Mouse (Mus musculus): ENCODE data around the gene Fat3. TPM values are rescaled to one million over a fixed set of nuclear protein-coding genes. Genes with fewer than 3 reads are reported as not detected.

Fat3 gene
- polyA plus RNA-seq, 1 experiment: 42.0 TPM

DNA sequence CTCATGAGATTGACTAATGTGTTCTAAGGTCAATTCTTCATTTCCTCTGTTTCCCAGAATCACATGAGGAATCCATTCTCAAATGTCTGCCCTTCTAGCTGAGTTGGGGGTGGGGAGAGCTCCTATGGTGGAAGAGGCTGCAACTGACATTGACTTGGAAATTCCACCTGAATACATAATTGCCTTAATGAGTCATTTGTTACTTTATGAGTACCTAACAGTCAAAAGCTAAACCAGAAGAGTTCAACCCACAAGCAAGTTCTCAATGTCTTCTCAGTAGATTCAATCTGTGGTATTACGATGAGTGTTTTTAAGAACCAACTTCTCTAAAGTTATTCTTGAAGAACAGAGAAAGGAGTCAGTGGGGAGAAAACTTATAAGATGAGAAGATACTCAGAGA lies 3.7 kb downstream of the Fat3 start:
- TF ChIP-seq POLR2A (IDR thresholded peaks at IDR 0.05; ENCODE audit: borderline replicate concordance, extremely low read depth, insufficient read depth, insufficient read length, poor library complexity, severe bottlenecking): no peak
- no peak for DNase-seq (ENCODE audit: low read depth)

DNA sequence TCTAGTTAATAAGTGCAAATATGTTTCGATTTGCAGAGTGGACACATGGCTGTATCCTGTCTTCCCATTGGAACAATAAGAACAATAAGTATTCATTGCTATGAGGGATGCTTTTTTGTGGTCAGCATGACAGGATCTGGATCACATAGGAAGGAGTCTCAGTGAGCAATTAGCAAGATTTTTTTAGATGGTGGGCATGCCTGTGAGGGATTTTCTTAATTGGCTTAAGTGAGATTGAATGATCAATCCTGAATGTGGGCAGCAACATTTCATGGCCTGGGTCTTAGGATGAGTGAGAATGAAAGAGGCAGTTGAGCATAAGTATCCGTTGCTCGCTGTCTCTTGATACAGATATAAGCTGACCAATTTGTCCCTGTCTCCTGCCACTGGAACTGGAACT lies 4.8 kb downstream of the Fat3 start:
- TF ChIP-seq CTCF (IDR thresholded peaks at IDR 0.05; ENCODE audit: borderline replicate concordance, extremely low read depth, insufficient read depth, insufficient read length): no peak
- TF ChIP-seq POLR2A (IDR thresholded peaks at IDR 0.05; ENCODE audit: borderline replicate concordance, extremely low read depth, insufficient read depth, insufficient read length, poor library complexity, severe bottlenecking): no peak
- no peak for DNase-seq (ENCODE audit: low read depth)

DNA sequence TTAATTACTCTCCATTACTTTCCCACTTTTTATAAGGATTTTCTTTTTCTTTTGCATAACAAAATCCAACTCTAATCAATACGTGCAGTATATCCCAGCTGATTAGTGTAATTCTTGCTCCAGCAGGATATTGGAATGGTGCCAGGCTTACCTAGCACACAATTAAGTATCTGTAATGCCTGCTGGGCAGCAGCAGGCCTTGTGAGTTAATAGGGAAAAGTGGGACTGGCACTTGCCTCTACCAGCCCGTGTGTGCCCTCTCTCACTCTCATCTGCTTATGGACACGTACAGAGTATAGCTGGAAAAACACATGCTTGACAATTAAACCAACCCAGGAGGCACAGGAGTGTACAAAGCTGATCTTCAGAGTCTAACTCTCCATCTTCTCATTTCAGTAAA lies 11.4 kb downstream of the Fat3 start:
- DNase-seq (ENCODE audit: low read depth): peak; percentile 89
- TF ChIP-seq CTCF (IDR thresholded peaks at IDR 0.05; ENCODE audit: borderline replicate concordance, extremely low read depth, insufficient read depth, insufficient read length): no peak
- no peak for TF ChIP-seq POLR2A (IDR thresholded peaks at IDR 0.05; ENCODE audit: borderline replicate concordance, extremely low read depth, insufficient read depth, insufficient read length, poor library complexity, severe bottlenecking)

DNA sequence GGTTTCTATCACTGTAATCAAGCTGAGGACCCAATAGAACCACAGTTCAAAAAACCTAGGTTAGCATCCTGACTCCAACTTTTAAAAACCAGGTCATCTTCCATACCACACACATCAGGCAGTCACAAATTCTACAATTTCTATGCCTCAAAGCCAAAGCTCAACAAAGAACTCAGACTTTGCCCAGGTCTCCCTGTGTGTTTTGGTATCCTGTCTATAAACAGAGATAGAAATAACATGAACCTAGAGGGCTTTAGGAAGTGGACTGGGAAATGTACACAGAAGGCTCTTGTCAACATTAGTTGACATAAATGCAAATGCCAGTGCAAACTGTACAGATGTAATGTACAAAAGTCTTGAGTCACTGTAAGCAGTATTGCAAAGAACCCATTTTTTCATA lies 13.5 kb downstream of the Fat3 start:
- no peak for DNase-seq (ENCODE audit: low read depth)
- TF ChIP-seq POLR2A (IDR thresholded peaks at IDR 0.05; ENCODE audit: borderline replicate concordance, extremely low read depth, insufficient read depth, insufficient read length, poor library complexity, severe bottlenecking) (no peak), CTCF (IDR thresholded peaks at IDR 0.05; ENCODE audit: borderline replicate concordance, extremely low read depth, insufficient read depth, insufficient read length) (no peak)

DNA sequence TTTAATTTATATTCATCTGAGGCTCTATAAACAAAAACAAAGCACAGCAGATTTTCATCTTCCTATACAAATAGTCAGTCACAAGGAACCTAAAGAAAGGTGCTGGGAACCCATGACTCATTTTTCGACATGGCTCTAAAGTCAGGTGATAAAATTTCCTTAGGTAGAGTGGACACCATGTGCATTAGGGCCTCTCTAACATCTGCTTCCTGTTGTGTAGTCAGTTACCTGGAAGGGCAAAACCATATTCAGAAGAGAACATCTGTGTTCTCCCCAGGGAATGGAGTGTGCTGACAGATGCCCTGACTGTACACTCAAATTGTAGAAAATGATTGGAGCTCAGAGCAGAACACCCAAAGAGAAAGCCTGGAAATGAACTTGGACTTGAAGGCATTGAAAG lies 14.9 kb downstream of the Fat3 start:
- no peak for DNase-seq (ENCODE audit: low read depth)

DNA sequence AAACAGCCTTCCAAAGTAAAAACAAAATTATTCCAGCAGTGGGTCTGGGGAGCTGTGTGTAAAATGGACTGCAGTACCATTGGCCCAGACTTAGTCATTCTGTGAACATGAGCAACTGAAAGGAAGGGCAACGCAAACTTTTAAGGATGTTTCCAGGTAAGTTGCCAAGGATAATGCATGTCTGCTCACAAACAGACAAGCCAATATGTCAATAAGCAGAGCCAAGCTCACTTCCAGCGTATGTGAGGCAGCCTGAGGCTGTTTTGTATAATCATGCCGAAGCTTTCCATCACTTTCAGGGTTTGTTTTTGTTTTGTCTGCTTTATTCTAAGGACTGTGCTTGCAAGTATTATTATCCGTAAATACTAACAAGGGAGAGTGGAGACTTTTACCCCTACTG lies 15.9 kb downstream of the Fat3 start:
- TF ChIP-seq CTCF (IDR thresholded peaks at IDR 0.05; ENCODE audit: borderline replicate concordance, extremely low read depth, insufficient read depth, insufficient read length) (no peak), POLR2A (IDR thresholded peaks at IDR 0.05; ENCODE audit: borderline replicate concordance, extremely low read depth, insufficient read depth, insufficient read length, poor library complexity, severe bottlenecking) (no peak)
- DNase-seq (ENCODE audit: low read depth): no peak

More for the DNA sequence above, 14.9 kb downstream of the Fat3 start:
- TF ChIP-seq CTCF (IDR thresholded peaks at IDR 0.05; ENCODE audit: borderline replicate concordance, extremely low read depth, insufficient read depth, insufficient read length): no peak
- no peak for TF ChIP-seq POLR2A (IDR thresholded peaks at IDR 0.05; ENCODE audit: borderline replicate concordance, extremely low read depth, insufficient read depth, insufficient read length, poor library complexity, severe bottlenecking)

DNA sequence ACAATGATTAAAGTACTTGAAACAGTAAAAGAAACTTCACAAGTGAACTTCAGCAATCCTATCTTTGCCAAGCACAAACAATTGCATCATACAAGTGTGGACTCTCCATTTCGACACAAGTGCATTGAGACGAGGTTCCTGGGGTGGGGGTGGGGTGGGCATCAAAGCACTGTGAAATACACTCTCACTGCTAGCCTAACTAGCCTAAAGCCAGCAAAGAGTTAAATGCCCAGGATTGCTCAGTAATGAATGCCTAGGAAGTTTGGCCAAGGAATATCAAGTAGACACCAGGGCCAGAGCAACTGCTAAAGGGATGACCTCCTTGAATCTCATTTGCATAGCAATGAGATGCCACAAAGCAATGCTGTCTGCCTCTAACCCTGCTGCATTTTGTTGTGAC lies 16.3 kb downstream of the Fat3 start:
- DNase-seq (ENCODE audit: low read depth): peak; percentile 92
- TF ChIP-seq POLR2A (IDR thresholded peaks at IDR 0.05; ENCODE audit: borderline replicate concordance, extremely low read depth, insufficient read depth, insufficient read length, poor library complexity, severe bottlenecking) (no peak), CTCF (IDR thresholded peaks at IDR 0.05; ENCODE audit: borderline replicate concordance, extremely low read depth, insufficient read depth, insufficient read length) (no peak)

DNA sequence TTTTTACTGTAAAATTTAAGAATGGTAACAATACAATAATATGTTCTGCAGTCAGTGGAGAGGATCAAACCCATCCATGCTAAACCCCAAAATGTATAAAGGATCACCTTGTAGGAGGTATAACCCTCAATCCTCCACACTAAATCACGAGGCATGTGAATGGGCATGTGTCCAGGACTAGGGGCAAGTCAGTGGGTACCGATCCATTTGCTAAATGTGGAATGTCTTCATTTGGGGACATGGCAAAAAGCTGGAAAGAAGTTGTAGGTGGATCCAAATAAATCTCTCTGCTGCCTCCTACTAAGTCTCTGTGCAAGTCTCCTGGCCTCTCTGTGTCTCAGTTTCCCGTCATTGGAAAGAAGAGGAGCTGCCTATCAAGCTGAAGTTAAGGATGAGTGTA lies 39.6 kb downstream of the Fat3 start:
- DNase-seq (ENCODE audit: low read depth): no peak
- no peak for TF ChIP-seq CTCF (IDR thresholded peaks at IDR 0.05; ENCODE audit: borderline replicate concordance, extremely low read depth, insufficient read depth, insufficient read length)
- no peak for TF ChIP-seq POLR2A (IDR thresholded peaks at IDR 0.05; ENCODE audit: borderline replicate concordance, extremely low read depth, insufficient read depth, insufficient read length, poor library complexity, severe bottlenecking)

DNA sequence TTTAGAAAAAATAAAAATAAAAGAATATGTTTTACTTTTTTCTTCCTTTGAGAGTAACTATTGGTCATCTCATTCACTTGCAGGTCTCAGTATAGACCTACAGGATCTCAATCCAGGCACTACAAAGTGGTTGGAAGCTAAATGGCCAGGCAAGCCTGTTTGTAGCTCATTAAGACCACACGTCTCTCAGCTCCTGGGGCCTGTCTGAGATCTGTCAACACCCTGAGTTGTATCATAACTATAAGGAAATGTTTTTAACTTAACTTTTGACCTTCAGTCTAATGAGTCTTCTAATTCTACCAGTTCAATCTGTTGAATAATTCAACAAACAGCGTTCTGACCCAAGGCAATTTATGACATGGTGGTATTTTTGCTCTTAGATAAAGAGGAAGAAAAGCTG lies 40.5 kb downstream of the Fat3 start:
- no peak for TF ChIP-seq CTCF (IDR thresholded peaks at IDR 0.05; ENCODE audit: borderline replicate concordance, extremely low read depth, insufficient read depth, insufficient read length)
- no peak for TF ChIP-seq POLR2A (IDR thresholded peaks at IDR 0.05; ENCODE audit: borderline replicate concordance, extremely low read depth, insufficient read depth, insufficient read length, poor library complexity, severe bottlenecking)
- no peak for DNase-seq (ENCODE audit: low read depth)

DNA sequence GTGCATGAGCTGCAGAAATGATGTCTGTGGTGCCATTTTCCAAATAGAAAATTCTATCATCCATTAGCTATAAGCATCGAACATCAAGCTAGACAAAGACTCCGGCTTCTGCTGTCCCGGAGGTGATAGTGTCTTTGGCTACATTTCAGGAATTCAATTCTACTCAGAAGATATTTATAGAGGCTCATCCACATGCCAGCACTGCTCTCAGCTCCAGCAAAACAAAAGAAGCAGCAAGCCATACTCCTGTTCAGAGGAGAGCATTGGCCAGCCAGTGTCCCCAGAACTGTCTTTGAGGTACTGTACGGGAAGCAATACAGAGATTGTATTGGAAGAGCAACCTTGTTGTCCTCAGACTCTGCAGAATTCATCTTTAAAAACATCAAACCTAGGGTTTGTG lies 59.2 kb downstream of the Fat3 start:
- peak; percentile 20 for DNase-seq (ENCODE audit: low read depth)

DNA sequence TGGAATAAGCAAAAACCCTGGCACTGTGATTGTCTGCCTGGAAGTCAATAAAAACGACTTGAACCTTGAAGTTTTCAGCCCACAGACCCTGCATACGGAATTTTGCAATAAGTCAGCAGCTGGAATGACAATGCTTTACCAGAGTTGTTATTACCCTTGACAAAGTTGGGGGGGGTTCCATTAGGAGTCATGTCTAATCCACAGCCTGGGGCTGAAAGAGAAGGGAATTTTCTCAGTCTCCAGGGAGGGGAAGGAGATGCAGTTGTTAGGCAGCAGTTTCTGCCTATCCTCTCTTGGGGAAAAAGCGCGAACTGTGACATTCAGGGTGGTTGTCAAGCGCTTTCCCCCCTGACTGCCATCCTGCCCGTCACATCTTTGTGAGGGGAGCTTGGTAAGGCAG lies 60.4 kb downstream of the Fat3 start:
- TF ChIP-seq CTCF (IDR thresholded peaks at IDR 0.05; ENCODE audit: borderline replicate concordance, extremely low read depth, insufficient read depth, insufficient read length): no peak
- TF ChIP-seq POLR2A (IDR thresholded peaks at IDR 0.05; ENCODE audit: borderline replicate concordance, extremely low read depth, insufficient read depth, insufficient read length, poor library complexity, severe bottlenecking): no peak

More for the DNA sequence above, 59.2 kb downstream of the Fat3 start:
- TF ChIP-seq POLR2A (IDR thresholded peaks at IDR 0.05; ENCODE audit: borderline replicate concordance, extremely low read depth, insufficient read depth, insufficient read length, poor library complexity, severe bottlenecking): no peak
- no peak for TF ChIP-seq CTCF (IDR thresholded peaks at IDR 0.05; ENCODE audit: borderline replicate concordance, extremely low read depth, insufficient read depth, insufficient read length)

DNA sequence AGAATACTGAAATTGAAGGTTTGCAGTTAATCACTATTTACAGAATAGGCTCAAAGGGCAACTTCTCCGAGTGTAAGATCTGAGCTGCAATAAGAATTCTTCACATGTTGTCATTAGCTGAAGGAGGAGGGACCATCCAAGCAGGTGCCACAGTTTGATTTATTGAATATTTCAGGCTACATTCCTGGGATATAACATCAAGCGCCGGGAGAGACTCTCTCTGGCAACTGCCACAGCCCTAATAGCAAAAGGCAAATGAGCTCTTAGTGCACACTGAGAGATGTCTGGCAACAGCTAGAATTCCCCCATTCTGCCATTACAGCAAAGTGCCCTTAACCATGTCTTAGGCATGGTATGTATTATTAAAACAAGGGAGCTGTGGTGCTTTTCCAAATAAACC lies 61.1 kb downstream of the Fat3 start:
- TF ChIP-seq CTCF (IDR thresholded peaks at IDR 0.05; ENCODE audit: borderline replicate concordance, extremely low read depth, insufficient read depth, insufficient read length) (no peak), POLR2A (IDR thresholded peaks at IDR 0.05; ENCODE audit: borderline replicate concordance, extremely low read depth, insufficient read depth, insufficient read length, poor library complexity, severe bottlenecking) (no peak)

More for the DNA sequence above, 60.4 kb downstream of the Fat3 start:
- peak; percentile 63 for DNase-seq (ENCODE audit: low read depth)

DNA sequence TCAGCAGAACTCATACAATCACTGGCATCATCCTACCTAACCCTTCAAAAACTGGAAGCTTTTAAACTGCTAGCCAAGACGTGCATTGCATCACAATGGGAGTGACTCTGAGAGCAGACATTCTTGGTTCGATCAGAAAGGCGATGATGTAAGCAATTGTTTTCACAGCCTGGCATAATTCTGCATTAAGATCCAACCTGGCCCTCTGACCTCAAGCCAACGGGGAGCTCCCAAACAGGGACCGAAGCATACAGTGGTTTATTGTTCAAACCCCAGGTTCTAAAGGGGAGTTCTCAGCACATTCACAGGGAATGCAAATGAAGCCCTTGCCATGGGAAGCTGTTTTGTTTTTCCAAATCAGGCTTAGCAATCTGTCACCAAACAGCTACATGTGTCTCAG lies 63.3 kb downstream of the Fat3 start:
- TF ChIP-seq POLR2A (IDR thresholded peaks at IDR 0.05; ENCODE audit: borderline replicate concordance, extremely low read depth, insufficient read depth, insufficient read length, poor library complexity, severe bottlenecking): no peak
- DNase-seq (ENCODE audit: low read depth): peak; percentile 91

More for the DNA sequence above, 61.1 kb downstream of the Fat3 start:
- DNase-seq (ENCODE audit: low read depth): peak; percentile 76

Measured in brain, embryonic 14.5 days (tissue).